Mouse (Mus musculus): Measurements from ENCODE around the gene Tanc1.

- TF ChIP-seq EP300 (IDR thresholded peaks at IDR 0.05; ENCODE audit: low read depth) = no peak
- no peak for TF ChIP-seq CTCF (IDR thresholded peaks at IDR 0.05; ENCODE audit: low read depth)
These were observed 15.7 kb downstream of the Tanc1 start for GRCm38 (mm10) chr2:59627502-59627901.
